Mouse (Mus musculus) testis, adult 2 months (tissue): ENCODE measurements around the gene Slc16a6.

ENCODE experiments used
- CTCF ChIP-seq: fragments of 200-500 bp; IDR thresholded peaks from 2 replicates; pipeline ENCODE4 v1.5.1; 2012; ENCODE audit warnings: low read depth, mild to moderate bottlenecking, inconsistent platforms, low read length, moderate library complexity; ENCODE audit not compliant: control insufficient read depth, insufficient read depth, insufficient replicate concordance
- POLR2A ChIP-seq: fragments of 200-500 bp; IDR thresholded peaks from 2 replicates; pipeline ENCODE4 v1.6.1; 2012; ENCODE audit warnings: low read depth, mild to moderate bottlenecking, inconsistent platforms, low read length, moderate library complexity; ENCODE audit not compliant: control insufficient read depth

DNA sequence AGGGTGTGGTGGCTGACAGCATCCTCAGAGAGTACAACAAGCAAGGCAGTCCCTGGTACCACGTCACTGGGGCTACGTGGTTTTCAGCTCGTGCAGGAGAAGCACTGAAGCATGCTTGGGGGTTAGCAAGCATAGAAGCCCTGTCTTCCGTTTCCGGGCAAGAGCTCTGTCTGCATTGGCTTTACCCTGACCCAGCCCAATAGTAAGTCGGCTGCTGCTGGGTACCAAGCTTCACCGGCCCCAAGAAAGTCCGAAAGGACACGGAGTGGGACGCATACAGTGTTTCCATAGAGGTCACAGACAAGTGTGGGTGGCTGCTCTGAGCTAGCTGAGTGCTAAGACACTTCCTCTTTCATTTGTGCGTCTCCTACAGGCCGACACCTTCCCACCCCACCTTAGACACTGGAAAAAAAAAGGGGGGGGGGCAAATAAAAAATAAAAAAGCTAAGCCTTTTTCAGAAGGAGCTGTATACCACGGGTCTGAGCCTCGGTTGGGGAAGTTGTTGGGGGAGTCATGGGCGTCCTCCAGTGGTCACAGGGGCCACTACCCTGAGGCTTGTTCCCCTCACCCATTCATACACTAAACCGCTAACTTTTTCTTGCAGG, 53.3 kb downstream of the Slc16a6 start:
- no peak for TF ChIP-seq CTCF
- TF ChIP-seq POLR2A: no peak
